8 mouse cellular contexts compared by ENCODE assay signal in genomic region chr10:40247166-40247716, GRCm38 (mm10). TPM values are rescaled to one million over a fixed set of nuclear protein-coding genes. Genes with fewer than 3 reads are reported as not detected.
DNase-seq lines count a peak whose midpoint lies in the region; ATAC-seq and TF ChIP-seq lines count a peak whose summit lies in the region.

No protein-coding gene starts in this region.

- H3K4me3 ChIP-seq in G1E (ENCODE audit: low read depth, low read length): peak overlapping the region; percentile 98
- peak overlapping the region; percentile 75 for H3K4me3 ChIP-seq in forebrain, embryonic 14.5 days (ENCODE audit: low read depth, low read length)
- H3K4me3 ChIP-seq in liver, postnatal 0 days (ENCODE audit: low read depth, low read length): peak overlapping the region; percentile 85

- TF ChIP-seq EP300 in liver, postnatal 0 days (IDR thresholded peaks at IDR 0.05; ENCODE audit: low read depth): no peak; the same call in 1 of the 2 replicates

- H3K9ac ChIP-seq in forebrain, embryonic 14.5 days (ENCODE audit: low read length): peak overlapping the region; percentile 70; the same call in 1 of the 2 replicates
- H3K9ac ChIP-seq in liver, postnatal 0 days (replicated peaks): peak overlapping the region; percentile 74; the same call in 1 of the 2 replicates

- peak; percentile 11 for DNase-seq in kidney, adult 18-20 months
- no peak for DNase-seq in kidney, adult 9 months
- no peak for DNase-seq in G1E (ENCODE audit: low spot score)
- DNase-seq in forebrain, embryonic 14.5 days (ENCODE audit: low spot score): no peak
- no peak for DNase-seq in liver, postnatal 0 days
- no peak for DNase-seq in layer of hippocampus, adult 9-10 months (ENCODE audit: low spot score)
- DNase-seq in retina, embryonic 14.5 days (ENCODE audit: low spot score): no peak
- no peak for DNase-seq in left cerebral cortex, postnatal 4 days

- ATAC-seq in G1E (ENCODE audit: extremely low read depth, insufficient number of reproducible peaks, low FRiP score, poor library complexity, severe bottlenecking): peak; percentile 25; the same call in 1 of the 2 replicates
- ATAC-seq in forebrain, embryonic 14.5 days: peak; percentile 66
- peak; percentile 26; the same call in 1 of the 2 replicates for ATAC-seq in liver, postnatal 0 days

- no peaks in the 10 kb centered on the region for H3K27me3 ChIP-seq in G1E (ENCODE audit: insufficient read depth, low read length)
- H3K27me3 ChIP-seq in forebrain, embryonic 14.5 days (replicated peaks; ENCODE audit: control insufficient read depth, insufficient read depth, low read length): no peaks in the 10 kb centered on the region
- no peaks in the 10 kb centered on the region for H3K27me3 ChIP-seq in liver, postnatal 0 days (ENCODE audit: insufficient read depth, low read length)

- 37% methylated on average over 11 of the region's 11 CpGs for WGBS in forebrain, embryonic 14.5 days
- 30% methylated on average over 11 of the region's 11 CpGs for WGBS in liver, postnatal 0 days (ENCODE audit: insufficient replicate concordance)

- intact Hi-C loops in left cerebral cortex, postnatal 4 days (cut with DNase I): no loop called here

- no peak for TF ChIP-seq CTCF in G1E (IDR thresholded peaks at IDR 0.05; ENCODE audit: low read depth, low read length)
- TF ChIP-seq CTCF in liver, postnatal 0 days (IDR thresholded peaks at IDR 0.05; ENCODE audit: low read depth): no peak

- peak overlapping the region; percentile 70 for H3K4me2 ChIP-seq in forebrain, embryonic 14.5 days (ENCODE audit: low read length)
- H3K4me2 ChIP-seq in liver, postnatal 0 days (ENCODE audit: low read depth, low read length): peak overlapping the region; percentile 96

- peaks cover 43% of the 10 kb centered on the region for H3K4me1 ChIP-seq in G1E (ENCODE audit: insufficient read depth, low read depth, low read length)
- H3K4me1 ChIP-seq in forebrain, embryonic 14.5 days (ENCODE audit: control insufficient read depth, insufficient read depth, low read length): 0 out of 2 replicates have a peak, but pooled peaks cover 5% of the 10 kb centered on the region
- H3K4me1 ChIP-seq in liver, postnatal 0 days (ENCODE audit: insufficient read depth): peaks cover 9% of the 10 kb centered on the region

- peak overlapping the region; percentile 40 for H3K27ac ChIP-seq in forebrain, embryonic 14.5 days (ENCODE audit: low read depth, low read length)
- H3K27ac ChIP-seq in liver, postnatal 0 days (ENCODE audit: low read depth): peak overlapping the region; percentile 83; the same call in 1 of the 2 replicates

- H3K36me3 ChIP-seq in G1E (replicated peaks): peaks cover 76% of the 10 kb centered on the region
- H3K36me3 ChIP-seq in forebrain, embryonic 14.5 days (ENCODE audit: control insufficient read depth, insufficient read depth, low read length): peaks cover 59% of the 10 kb centered on the region
- peaks cover 50% of the 10 kb centered on the region for H3K36me3 ChIP-seq in liver, postnatal 0 days (replicated peaks; ENCODE audit: insufficient read depth, low read length)

- H3K9me3 ChIP-seq in G1E (replicated peaks): no peaks in the 10 kb centered on the region
- H3K9me3 ChIP-seq in forebrain, embryonic 14.5 days (replicated peaks; ENCODE audit: control insufficient read depth, low read length): no peaks in the 10 kb centered on the region
- no peaks in the 10 kb centered on the region for H3K9me3 ChIP-seq in liver, postnatal 0 days (ENCODE audit: low read length)

RNA-seq across cellular contexts. Expression of gene Rpf2, which starts 0.4 kb away (rescaled TPM):
- total RNA-seq in G1E (2014; fragmentation: Nextera tagmentation) (67.0 and 70.7 TPM in 2 replicates), G1E (2017) (124 and 178 TPM in 2 replicates)
- 6.0 and 6.5 TPM in 2 replicates for polyA plus RNA-seq in G1E (2012)
- polyA plus RNA-seq in forebrain, embryonic 14.5 days (2014; fragmentation: Nextera tagmentation; extraction: Ambion mirVana): 79.8 and 85.2 TPM in 2 replicates
- 23.7 and 24.1 TPM in 2 replicates for polyA plus RNA-seq in liver, postnatal 0 days (2015; fragmentation: Nextera tagmentation; extraction: Ambion mirVana)
- 10 to 100 TPM; 30.0 to 36.4 TPM for total RNA-seq in left cerebral cortex, postnatal 4 days (2021)

RNA-seq across cellular contexts. Expression of gene Gtf3c6, which starts 10.7 kb away (rescaled TPM):
- total RNA-seq in G1E (2014; fragmentation: Nextera tagmentation): 22.1 and 22.5 TPM in 2 replicates
- 40.5 and 48.1 TPM in 2 replicates for total RNA-seq in G1E (2017)
- 8.9 and 13.1 TPM in 2 replicates for polyA plus RNA-seq in G1E (2012)
- polyA plus RNA-seq in forebrain, embryonic 14.5 days (2014; fragmentation: Nextera tagmentation; extraction: Ambion mirVana): 78.0 and 79.9 TPM in 2 replicates
- polyA plus RNA-seq in liver, postnatal 0 days (2015; fragmentation: Nextera tagmentation; extraction: Ambion mirVana): 23.7 and 28.3 TPM in 2 replicates
- total RNA-seq in left cerebral cortex, postnatal 4 days (2021): 10 to 100 TPM; 37.0 to 42.5 TPM

RNA-seq across cellular contexts. Expression of gene Amd1, which starts 54.7 kb away (rescaled TPM):
- 198 and 202 TPM in 2 replicates for total RNA-seq in G1E (2014; fragmentation: Nextera tagmentation)
- total RNA-seq in G1E (2017): 164 and 183 TPM in 2 replicates
- 4.2 and 7.7 TPM in 2 replicates for polyA plus RNA-seq in G1E (2012)
- polyA plus RNA-seq in forebrain, embryonic 14.5 days (2014; fragmentation: Nextera tagmentation; extraction: Ambion mirVana): 50.7 and 69.4 TPM in 2 replicates
- 25.5 and 29.1 TPM in 2 replicates for polyA plus RNA-seq in liver, postnatal 0 days (2015; fragmentation: Nextera tagmentation; extraction: Ambion mirVana)
- 10 to 100 TPM; 50.6 to 56.3 TPM for total RNA-seq in left cerebral cortex, postnatal 4 days (2021)
